Mouse (Mus musculus) heart, adult 2 months (tissue): ENCODE measurements at regions not wholly inside any gene's neighbourhood (a gene's known extent, or its start where the extent isn't known, plus 50 kb on each side); places are given as distances from the start of the nearest gene placed in this dataset.

Experiments used
- DNase-seq, 2 experiments: peaks; one replicate each; pipeline ENCODE4 v3.0.0; 2021
- H3K27ac ChIP-seq: fragments of 200-600 bp; 2 replicates; pipeline ENCODE4 v1.8.1; 2022
- H3K27me3 ChIP-seq: fragments of 200-500 bp; 2 replicates; pipeline ENCODE4 v1.6.1; 2012; ENCODE audit warnings: mild to moderate bottlenecking, low read length, inconsistent platforms, mixed read lengths; ENCODE audit not compliant: control insufficient read depth, insufficient read depth
- H3K36me3 ChIP-seq: fragments of 200-500 bp; 2 replicates; pipeline ENCODE4 v1.6.1; 2012; ENCODE audit warnings: low read length, inconsistent platforms; ENCODE audit not compliant: control insufficient read depth, insufficient read depth
- H3K4me1 ChIP-seq: fragments of 200-500 bp; 2 replicates; pipeline ENCODE4 v1.6.1; 2011; ENCODE audit warnings: low read length; ENCODE audit not compliant: control insufficient read depth, insufficient read depth
- H3K4me3 ChIP-seq: fragments of 200-600 bp; 2 replicates; pipeline ENCODE4 v1.8.1; 2022
- H3K79me2 ChIP-seq: fragments of 200-500 bp; replicated peaks from 2 replicates; pipeline ENCODE4 v1.6.1; 2012; ENCODE audit warnings: mild to moderate bottlenecking, inconsistent platforms, low read length, moderate library complexity, mixed read lengths; ENCODE audit not compliant: control insufficient read depth, insufficient read depth
- H3K9ac ChIP-seq: fragments of 200-500 bp; 2 replicates; pipeline ENCODE4 v1.6.1; 2012; ENCODE audit warnings: low read depth, mild to moderate bottlenecking, control low read depth, inconsistent platforms, low read length, mixed read lengths
- CTCF ChIP-seq: fragments of 200-600 bp; IDR thresholded peaks from 2 replicates; pipeline ENCODE4 v1.8.1; 2022; ENCODE audit warnings: antibody characterized with exemption, mild to moderate bottlenecking, moderate library complexity
- EP300 ChIP-seq: fragments of 200-500 bp; IDR thresholded peaks from 2 replicates; pipeline ENCODE4 v1.6.1; 2011; ENCODE audit warnings: low read depth, low read length, control low read depth; ENCODE audit not compliant: insufficient read depth
- POLR2A ChIP-seq: fragments of 200-500 bp; IDR thresholded peaks from 2 replicates; pipeline ENCODE4 v1.6.1; 2011; ENCODE audit warnings: mild to moderate bottlenecking, low read depth, low read length, control low read depth; ENCODE audit not compliant: insufficient read depth
- WGBS: fragments of 180-500 bp; shearing (Covaris S2); methylation state at CpG from one replicate; pipeline ENCODE4 v1.1.7; 2018; 5-methylcytosine and 5-hydroxymethylcytosine counted together
- intact Hi-C: fragments of 180-260 bp; cut with DNase I; formaldehyde crosslinking; loops from one replicate; pipeline ENCODE4 v1.15.1; 2025

- Histone ChIP-seq H3K27me3 (peaks cover 10% of the 10 kb centered on the region), H3K4me1 (no peaks in the 10 kb centered on the region), H3K27ac (no peak overlapping the region), H3K9ac (no peak overlapping the region), H3K4me3 (no peak overlapping the region), H3K36me3 (no peaks in the 10 kb centered on the region), H3K79me2 (no peaks in the 10 kb centered on the region)
- intact Hi-C loops, result no loop called here
- 3% methylated on average over 27 of the region's 27 CpGs for WGBS
- DNase-seq, result peak in 1 of 2 experiments; percentile 16
- TF ChIP-seq POLR2A (no peak), CTCF (no peak), EP300 (no peak)
These were observed 49.8 kb upstream of the Fcgr1 start for GRCm38 (mm10) chr3:96343471-96344120.
